Mouse (Mus musculus) layer of hippocampus, adult 11-12 months (tissue): ENCODE data around the gene Akap1.
A peak's percentile ranks its signal among the peaks of the same experiment; 100 is the strongest.
"Not testable (repeated sequence)": the region's sequence is repeated elsewhere in the genome, so short reads cannot be mapped to it uniquely, and the experiment has no call there.

Experiments used
- DNase-seq: peaks from one replicate; pipeline ENCODE4 v3.0.0; 2022; ENCODE audit warnings: low spot score

The Akap1 gene

DNA sequence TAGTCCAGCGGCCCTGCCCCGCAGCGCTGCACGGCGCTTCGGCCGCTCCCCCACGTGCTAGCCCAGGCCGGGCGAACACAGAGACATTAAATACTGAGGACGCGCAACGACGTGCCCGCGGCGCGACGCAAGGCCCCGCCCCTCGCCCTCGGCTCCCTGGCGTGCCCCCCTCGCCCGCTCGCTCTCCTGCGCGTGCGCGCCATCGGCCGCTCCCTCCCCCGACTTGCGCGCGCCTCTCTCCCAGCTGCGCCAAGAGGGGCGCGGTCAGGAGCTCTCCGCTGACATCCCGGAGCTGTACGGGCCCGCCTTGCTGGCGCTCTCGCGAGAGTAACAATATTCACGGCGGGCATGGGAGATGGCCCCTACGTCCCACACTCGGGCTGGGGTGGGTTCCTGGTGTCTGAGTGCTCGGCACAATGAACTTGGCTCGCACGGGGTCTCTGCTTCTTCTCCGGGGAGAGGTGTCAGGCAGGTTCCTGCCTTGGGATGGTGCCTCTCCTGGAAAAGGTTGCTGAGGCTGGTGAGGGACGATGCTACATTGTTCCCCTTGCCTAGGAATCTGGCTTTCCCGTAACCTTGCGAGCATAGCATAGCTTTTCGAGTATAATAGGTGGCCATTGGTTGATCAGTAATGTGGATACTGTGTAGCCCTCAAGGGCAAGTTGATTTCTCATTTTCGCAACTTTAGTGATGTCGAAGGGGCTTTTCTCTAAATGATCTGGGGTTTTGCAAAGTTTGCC, at the start of gene Akap1:
TSS of gene Akap1 (minus strand) at position 129 of the 740 bp plus-strand sequence.
- DNase-seq = peak; percentile 97

DNA sequence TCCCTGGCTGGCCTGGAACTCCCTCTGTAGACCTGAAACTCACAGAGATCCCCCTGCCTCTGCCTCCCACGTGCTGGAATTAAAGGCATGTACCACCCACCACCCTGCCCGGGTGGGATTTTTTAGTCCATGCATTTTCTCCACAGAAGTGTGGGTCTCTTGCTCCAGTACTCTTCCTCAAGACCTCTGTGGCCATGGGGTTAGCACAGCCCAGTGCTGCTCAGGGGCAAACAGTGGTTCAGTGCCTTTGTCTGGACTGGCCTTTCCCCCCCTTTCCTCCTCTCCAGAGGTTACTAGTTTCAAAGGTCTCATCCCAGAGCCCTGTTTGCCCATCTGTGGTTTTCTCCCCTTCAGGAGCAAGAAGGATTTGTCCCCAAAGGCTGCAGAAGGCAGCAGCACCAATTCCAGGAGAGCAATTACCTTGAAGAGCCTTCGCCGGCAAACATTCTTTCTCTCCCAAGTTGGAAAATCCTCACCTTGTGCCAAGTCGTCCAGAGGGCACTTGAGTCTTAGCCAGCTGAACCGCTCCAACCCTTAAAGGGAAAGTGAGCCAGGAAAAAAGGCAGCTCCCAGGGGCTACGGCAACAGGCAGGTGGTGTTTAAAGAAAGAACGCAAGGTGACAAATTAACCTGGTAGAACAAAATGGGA, 45.1 kb upstream of the Akap1 start:
- no peak for DNase-seq

DNA sequence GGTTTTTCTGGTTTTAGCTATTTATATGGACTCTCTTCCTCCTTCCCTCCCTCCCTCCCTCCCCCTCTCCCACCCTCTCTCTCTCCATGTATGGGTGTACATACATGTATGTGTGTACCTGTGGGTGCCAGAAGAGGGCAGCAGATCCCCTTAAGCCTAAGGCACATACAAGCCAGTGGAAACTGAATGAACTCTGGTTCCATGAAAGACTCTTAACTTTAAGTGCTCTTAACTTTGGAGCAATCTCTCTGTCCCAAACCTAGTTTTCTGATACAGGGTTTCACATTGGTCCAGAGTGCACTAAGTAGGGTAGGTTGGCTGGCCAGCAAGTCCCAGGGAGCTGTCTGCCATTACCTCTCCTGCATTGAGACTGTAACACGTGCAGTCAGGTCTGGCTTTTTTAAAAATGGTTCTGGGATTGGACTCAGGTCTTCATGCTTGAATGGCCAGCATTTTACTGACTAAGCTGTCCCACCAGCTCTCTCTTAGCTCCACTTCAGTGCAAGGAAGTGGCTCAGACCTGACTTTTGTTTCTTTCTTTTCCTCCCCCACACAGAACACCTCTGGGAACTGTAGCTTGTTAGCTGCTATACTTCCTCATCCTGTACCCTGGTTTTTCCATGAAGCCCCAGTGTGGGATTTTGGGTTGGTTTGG, 44.3 kb upstream of the Akap1 start:
- peak; percentile 60 for DNase-seq

DNA sequence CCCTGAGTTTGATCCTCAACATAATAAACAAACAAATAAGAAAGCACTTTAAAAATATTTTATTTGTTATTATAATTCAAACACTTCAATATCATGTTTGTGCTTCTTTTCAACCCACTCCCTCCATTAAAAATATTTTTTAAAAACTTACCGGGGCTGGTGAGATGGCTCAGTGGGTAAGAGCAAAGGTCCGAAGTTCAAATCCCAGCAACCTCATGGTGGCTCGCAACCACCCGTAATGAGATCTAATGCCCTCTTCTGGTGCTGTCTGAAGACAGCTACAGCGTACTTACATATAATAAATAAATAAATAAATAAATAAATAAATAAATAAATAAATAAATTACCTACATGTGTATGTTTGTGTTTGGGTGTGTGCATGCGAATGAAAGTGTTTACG, 43.5 kb upstream of the Akap1 start:
- DNase-seq = no peak

DNA sequence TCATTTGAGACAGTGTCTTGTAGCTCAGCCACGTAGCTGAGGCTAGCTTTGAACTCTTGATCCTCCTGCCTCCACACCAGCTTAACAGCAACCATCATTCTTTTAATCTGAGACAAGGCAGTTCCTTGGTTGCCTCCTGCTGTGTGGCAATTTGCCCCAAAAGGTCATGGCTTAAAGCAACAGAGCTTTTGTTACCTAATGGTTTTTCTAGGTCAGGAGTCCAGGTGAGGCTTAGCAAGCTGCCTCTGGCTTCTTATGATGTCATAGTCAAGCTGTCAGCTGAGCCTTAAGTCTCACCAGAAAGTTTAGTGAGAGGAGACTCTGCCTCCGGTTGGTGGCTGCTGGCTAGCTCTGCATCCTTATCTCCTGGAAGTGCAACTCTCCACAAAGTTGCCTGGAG, 41.2 kb upstream of the Akap1 start:
- DNase-seq = no peak

DNA sequence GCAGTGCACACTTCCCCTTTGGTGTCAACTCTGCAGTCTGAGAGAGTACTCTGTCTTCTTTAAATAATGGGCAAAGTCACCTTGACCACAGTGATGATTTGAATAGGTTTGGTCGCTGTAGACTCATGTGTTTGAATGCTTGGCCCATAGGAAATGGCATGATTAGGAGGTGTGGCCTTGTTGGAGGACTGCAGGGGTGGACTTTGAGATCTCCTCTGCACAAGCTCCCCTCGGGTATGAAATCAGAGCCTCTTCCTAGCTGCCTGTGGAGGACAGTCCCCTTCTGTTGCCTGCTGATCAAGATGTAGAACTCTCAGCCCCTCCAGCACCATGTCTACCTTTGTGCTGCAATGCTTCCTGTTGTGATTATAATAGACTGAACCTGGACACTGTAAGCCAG, 39.7 kb upstream of the Akap1 start:
- no peak for DNase-seq

DNA sequence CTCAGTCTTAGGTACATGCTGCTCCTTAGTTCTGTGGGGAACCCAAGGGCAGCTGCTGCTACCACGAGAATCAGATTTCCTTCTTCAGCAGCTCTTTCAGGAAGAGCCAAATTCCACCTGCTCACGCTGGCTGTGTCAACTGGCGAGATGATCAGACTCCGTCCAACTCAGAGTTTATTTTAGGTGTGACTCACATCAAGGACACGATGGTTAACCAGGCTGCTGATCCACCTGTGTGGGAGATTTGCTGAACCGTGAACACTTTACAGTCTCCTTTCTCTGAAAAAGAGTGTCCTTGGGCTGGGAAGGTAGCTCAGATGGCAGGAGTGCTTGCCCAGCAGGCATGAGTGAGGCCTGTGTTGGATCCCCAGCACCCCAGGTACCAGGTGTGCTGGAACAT, 38.4 kb upstream of the Akap1 start:
- no peak for DNase-seq

DNA sequence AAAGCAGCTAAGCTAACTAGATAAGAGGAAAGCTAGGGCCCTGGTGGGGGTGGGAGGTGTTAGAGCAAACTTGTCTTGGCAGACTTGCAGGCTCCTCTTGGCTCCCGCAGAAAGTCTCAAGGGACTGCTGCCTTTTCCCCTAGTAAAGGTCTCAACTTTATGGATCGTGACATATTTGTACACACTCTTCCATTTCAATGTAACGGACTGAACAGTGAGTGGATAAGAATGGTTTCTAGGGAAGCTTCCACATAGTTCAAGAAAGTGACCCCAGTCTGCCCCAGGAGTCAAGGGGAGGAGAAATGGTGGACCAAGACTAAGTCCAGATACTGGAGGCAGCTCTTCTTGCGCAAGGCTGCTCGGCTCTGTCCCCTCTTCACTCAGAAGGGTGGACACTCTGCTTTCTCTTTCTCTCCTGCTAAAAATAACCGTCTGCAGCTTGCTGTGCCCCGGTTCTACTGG, 37.0 kb upstream of the Akap1 start:
- no peak for DNase-seq

DNA sequence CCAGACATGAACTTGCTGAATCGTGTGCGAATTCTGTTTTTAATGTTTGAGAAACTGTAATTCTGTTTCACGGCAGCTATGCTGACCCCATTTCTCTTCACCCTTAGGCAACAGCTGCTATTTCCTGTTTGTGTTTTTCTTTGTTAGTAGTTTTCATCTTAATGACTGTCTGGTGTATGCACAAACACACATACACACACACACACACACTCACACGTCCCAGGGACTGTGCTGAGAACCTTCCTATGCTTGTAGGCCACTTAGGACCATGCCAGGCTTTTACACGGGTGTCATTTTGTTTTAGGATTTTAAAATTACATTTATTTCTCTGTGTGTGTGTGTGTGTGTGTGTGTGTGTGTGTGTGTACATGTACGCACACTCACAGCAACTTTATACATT, 35.2 kb upstream of the Akap1 start:
- no peak for DNase-seq

DNA sequence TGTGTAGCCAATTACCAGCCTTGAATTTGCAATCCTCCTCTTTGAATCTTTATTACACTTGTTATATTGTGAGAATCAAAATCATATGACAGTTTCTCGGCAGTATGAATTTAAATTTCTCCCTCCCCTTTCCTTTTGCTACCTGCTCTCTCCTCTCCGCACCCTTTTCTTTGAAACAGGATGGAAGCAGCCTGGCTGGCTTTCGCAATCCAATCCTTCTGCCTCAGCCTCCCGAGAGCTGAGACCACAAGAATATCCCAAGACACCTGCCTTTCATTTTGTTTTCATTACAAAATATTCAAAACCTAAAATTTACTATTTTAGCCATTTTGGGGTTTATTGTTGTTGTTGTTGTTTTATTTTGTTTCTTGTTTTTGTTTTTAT, 34.0 kb upstream of the Akap1 start:
- no peak for DNase-seq

DNA sequence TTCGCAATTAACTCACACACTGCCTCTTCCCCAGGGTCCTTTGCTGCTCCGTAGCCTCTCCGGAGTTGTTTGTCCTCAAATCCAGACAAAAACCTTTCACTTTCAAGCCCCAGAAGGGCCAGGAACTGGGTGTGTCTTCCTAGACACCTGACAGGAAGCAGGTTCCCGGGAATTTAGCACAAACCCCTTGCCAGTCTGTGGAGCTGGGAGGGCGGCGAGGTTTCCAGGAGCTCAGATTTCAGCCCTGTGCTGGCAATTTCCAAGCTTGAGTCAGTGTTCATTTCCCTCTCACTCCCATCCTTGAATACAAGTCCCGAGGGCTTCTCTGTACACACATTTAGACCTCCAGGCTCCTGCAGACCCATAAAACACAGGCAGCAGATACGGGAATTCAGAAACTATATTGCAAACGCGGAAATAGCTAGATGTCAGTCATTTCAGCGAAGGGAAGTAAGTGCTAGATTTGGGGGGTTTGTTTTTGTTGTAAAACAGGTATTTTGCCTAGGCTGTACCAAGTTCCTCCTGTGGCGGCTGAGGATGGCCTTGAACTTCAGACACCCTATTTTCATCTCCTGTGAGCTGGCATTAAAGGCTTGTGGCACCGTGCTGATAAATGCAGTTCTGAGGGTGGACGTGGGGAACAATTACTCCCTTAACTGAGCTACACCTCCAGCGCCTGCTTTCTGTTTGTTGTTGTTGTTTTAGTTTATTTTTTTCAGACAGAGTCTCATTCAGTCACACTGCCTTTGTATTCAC, 33.4 kb upstream of the Akap1 start:
- DNase-seq = no peak

DNA sequence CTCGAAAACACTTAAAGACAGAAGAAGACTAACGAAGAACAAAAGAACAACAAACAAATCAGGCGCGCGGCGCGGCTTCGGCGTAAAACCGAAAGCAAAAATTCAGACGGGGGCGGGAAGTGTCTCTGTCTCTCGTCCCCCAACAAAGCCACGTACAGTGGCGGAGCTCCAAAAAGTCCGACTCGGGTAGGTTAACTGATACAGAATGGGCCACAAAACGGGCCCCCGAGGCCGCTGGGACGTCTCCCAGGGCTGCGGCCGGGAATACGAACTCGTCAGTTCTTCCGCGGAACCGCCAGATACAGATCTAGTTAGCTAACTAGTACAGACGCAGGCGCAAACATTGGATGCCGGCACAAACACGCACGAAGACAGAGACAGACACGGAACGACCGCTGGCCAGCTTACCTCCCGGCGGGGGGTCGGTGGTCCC, 31.4 kb upstream of the Akap1 start:
- peak; percentile 57 for DNase-seq

DNA sequence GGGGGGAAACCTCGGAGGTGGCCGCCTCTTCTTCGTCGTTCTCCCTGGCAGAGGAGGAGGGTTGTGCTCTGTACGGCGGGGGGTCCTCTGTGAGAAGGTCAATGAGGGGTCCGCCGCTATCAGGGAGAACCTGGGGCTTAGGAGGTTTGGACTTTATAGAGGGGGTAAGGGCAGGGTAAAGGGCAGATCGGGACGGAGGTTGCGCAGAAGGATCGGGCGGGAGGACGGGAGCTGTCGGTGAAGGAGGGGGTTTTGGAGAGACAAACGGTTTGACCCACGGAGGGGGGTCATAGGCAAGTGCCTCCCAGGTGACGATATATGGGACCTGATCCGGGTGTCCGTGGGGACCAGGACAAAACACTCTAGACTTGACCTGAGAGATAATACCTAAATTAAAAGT, 30.8 kb upstream of the Akap1 start:
- DNase-seq = peak; percentile 26

DNA sequence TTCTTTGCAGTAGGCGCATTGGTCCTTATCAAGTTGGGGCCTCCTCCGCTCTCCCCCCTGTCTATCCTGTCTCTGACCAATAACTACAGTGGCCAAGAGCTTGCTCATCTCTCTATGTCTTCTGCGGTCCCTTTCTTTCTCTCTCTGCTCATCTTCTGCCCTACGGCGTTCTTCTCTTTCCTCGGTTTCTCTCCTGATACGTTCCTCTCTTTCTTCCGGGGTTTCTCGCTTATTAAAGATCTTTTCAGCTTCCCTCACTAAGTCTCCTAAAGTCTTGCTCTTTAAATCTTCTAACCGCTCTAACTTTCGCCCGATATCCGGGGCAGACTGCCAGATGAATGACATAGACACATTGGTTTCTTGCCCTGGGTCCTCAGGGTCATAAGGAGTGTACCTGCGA, 29.9 kb upstream of the Akap1 start:
- DNase-seq = not testable (repeated sequence)

DNA sequence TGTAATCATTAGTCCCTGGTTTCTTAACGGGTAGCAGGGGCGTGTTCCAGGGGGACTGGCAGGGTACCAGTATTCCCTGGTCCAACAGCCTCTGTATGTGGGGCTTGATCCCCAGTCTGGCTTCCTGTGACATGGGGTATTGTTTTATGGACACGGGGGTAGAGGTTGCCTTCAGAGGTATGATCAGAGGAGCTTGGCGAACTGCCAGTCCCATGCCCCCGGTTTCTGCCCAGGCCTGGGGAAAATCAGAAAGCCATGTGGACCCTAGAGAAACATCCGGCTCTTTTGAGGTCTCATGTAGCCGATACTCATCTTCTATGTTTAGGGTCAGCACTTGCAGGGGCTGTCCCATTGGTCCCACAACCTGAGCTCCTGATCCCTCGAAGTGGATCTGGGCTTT, 29.1 kb upstream of the Akap1 start:
- DNase-seq = peak; percentile 28

DNA sequence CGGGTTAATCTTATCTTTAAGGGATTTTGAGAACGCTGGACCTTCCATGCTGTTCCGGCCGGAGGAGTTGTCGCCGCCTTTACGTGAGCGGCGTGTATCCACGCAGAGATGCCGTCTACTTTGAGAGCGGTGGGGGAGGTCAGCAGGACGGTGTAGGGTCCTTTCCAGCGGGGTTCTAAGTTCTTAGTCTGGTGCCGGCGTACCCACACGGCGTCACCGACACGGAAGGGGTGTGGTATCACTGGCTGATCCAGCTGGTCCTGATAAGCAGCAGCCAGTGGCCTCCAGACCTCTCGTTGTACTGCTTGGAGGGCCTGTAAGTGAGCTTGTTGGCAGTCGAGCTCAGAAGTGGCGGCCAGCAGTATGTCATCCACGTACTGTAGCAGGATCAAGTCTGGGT, 28.4 kb upstream of the Akap1 start:
- DNase-seq = peak; percentile 27

DNA sequence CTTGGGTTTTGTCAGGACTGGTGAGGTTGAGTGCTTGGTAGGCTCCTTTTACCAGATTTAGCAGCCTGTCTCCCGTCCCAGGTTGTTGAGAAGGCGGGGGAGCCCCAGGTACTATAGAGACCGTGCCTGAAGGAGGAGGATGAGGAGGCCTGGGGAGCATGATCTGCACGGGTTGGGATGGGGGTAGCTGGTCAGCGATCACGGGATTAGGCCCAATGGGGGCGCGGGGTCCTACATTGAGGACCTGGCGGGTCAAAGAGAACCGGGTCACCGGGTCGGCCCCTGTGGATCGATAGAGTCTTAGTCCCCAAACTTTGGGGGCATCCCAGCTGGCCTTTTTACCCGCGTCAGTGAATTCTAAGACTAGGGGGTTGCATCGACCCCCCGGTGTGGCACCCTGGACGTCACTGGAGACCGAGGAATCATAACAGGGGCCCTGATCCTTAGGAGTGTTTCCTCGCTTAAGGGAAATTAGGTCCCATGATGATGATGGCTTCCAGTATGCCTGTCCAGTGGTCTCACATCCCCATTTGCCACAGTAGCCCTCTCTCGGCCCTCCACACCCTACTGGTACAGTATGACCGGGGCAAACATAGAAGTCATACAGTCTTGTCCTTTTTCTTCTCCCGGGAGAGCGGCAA, 27.7 kb upstream of the Akap1 start:
- DNase-seq = peak; percentile 63

DNA sequence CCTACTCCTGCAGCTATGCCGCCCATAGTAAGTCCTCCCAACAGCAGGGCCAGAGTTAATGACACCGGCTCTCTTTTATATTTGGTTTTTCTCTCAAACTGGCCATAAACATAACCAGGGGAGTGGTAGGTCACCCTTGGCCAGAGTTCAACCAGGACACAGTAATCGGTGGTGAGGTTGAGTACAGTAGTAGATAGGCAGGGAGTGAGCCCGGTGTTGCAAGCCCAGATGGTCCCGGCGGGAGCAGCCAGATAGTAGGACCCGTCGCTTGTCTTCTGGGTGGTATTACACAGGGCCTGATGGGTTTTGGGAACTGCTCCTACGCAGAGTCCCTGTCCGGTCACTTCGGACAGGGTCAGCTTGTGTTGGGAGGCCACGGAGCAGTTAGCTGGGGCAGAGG, 27.1 kb upstream of the Akap1 start:
- DNase-seq = peak; percentile 48

DNA sequence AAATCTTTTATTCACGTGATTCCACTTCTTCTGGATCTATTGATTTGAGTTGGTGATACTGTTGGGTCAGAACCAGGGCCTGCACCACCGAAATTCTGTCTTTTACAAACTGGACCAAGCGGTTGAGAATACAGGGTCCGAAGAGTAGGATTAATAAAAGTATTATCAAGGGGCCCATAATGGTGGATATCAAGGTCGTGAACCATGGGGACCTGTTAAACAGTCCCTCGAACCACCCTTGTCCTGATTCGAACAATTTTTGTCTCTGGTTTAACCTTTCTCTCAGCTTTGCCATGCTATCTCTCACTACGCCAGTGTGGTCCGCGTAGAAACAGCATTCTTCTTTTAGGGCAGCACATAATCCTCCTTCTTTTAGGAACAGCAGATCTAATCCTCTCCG, 26.5 kb upstream of the Akap1 start:
- DNase-seq = peak; percentile 18

DNA sequence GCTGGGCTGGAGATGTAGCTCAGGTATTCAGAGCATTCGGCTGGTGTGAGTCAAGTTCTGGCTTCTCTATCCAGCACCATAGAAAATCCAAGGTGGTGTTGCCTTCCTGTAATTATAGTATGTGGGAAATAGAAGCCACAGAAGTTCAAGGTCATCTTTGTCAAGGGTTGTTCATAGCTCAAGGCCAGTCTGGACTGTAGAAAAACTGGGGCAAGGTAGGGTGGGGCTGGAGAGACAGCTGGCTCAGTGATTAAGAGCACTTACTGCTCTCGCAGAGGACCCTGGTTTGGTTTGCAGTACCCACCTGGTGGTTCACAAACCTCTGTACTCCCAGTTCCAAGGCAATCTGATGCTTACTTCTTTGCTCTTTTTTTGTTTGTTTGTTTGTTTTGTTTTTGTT, 24.6 kb upstream of the Akap1 start:
- no peak for DNase-seq

DNA sequence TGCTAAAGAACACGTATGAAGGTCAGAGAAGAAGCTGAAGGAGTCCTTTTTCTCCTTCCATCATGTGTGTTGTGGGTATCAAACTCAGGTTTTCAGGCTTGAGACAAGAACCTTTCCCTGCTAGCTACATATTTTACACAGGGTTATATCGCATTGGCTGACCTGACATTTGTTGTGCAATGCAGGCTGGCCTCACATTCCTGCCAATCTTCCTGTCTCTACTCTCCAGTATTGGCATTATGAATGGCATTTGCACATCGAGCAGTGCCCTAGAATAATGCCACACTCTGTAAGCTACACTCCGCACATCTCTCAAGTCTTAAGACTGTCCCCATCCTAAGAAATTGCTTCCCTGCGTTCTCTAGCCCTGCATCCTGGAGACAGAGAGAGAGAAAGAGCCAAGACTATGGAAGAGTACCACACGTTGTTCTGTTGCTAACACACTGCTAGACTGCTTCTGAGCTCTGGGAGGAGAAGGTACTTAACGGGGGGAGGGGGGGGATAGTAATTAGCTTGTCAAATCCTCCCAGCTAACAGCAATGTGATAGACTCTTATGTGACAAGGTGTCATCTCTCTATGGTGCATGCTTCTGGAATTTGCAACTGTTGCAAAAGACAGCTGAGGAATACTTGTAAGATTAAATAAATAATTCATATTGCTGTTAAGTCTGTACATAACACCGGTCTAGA, 20.1 kb upstream of the Akap1 start:
- DNase-seq = no peak
